Mouse (Mus musculus): ENCODE measurements at regions not wholly inside any gene's neighbourhood (a gene's known extent, or its start where the extent isn't known, plus 50 kb on each side); places are given as distances from the start of the nearest gene placed in this dataset.

DNA sequence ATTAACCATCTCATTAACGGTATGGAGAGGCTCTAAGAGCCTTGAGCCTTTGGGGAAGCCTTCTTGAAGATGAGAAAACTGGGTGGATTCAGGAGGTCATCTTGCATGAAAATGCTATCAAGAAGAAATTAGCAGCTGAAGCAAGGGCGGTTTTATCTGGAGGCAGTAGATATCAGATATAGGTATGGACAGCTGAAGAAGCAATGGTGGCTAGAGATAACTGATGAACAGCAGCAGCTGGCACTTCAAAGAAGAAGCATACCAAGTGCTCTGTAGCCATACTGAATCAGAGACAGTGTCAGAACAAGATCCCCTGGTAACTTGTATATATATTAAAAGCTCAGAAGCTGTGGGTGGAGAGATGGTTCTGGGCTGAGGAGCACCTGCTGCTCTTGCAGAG, 73.2 kb downstream of the P2ry1 start:
- Histone ChIP-seq H3K36me3 (ENCODE audit: control insufficient read depth, insufficient read depth) (no peaks in the 10 kb centered on the region), H3K9ac (ENCODE audit: low read depth, low read length) (no peak overlapping the region), H3K4me2 (replicated peaks; ENCODE audit: low read depth) (no peak overlapping the region), H3K4me3 (ENCODE audit: low read depth, low read length) (no peak overlapping the region), H3K27me3 (replicated peaks; ENCODE audit: control insufficient read depth, insufficient read depth, low read length) (no peaks in the 10 kb centered on the region), H3K9me3 (ENCODE audit: control insufficient read depth) (no peaks in the 10 kb centered on the region), H3K4me1 (replicated peaks; ENCODE audit: control insufficient read depth, insufficient read depth, low read length) (no peaks in the 10 kb centered on the region), H3K27ac (ENCODE audit: low read depth, low read length) (no peak overlapping the region)
- TF ChIP-seq CTCF (IDR thresholded peaks at IDR 0.05; ENCODE audit: low read depth), result no peak
- 73% methylated on average over 2 of the region's 2 CpGs for WGBS
- no peak for ATAC-seq

DNA sequence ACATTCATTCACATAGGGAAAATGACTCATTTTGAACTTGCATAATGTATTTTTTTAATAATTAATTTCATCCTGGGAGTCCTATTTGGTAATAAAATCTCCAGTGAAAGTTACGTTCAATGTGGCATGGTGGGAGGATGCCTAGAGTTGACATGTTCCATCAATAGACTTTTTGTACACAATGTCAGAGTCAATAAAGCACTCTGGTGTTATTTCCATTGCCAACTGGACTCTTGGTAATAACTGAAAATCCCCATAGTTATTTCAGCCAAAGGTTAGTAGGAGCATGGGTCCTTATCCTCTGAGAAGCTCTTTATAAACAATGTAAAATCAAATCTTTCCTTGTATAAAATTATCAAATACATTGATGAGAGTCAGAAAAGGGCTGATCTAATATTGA, 87.3 kb downstream of the P2ry1 start:
- H3K9me3 ChIP-seq (ENCODE audit: control insufficient read depth), result no peaks in the 10 kb centered on the region
- TF ChIP-seq CTCF (IDR thresholded peaks at IDR 0.05; ENCODE audit: low read depth), result no peak
- no peaks in the 10 kb centered on the region for H3K4me1 ChIP-seq (replicated peaks; ENCODE audit: control insufficient read depth, insufficient read depth, low read length)
- no peak overlapping the region for H3K9ac ChIP-seq (ENCODE audit: low read depth, low read length)
- no peaks in the 10 kb centered on the region for H3K36me3 ChIP-seq (ENCODE audit: control insufficient read depth, insufficient read depth)
- no peak overlapping the region for H3K4me2 ChIP-seq (replicated peaks; ENCODE audit: low read depth)
- H3K4me3 ChIP-seq (ENCODE audit: low read depth, low read length), result no peak overlapping the region
- WGBS, result 84% methylated on average over 1 of the region's 1 CpGs
- no peak overlapping the region for H3K27ac ChIP-seq (ENCODE audit: low read depth, low read length)
- no peaks in the 10 kb centered on the region for H3K27me3 ChIP-seq (replicated peaks; ENCODE audit: control insufficient read depth, insufficient read depth, low read length)
- ATAC-seq, result no peak

DNA sequence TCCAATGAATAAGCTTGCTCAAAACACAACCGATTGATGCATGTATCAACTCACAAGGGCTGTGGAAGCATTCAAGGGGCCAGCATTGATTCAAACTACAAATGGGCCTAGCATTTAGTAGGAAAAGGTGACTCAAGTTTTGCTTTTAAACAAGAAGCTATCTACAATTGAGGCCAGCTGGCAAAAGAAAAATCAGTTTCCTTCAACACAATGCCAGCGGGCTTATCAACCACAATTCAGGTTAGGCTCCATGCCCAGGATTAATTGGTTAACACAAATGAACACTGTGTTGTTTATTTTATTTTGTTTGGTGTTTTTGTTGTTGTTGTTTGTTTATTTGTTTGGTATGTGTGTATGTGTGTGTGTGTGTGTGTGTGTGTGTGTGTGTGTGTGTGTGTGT, 89.4 kb downstream of the P2ry1 start:
- TF ChIP-seq CTCF (IDR thresholded peaks at IDR 0.05; ENCODE audit: low read depth), result no peak

DNA sequence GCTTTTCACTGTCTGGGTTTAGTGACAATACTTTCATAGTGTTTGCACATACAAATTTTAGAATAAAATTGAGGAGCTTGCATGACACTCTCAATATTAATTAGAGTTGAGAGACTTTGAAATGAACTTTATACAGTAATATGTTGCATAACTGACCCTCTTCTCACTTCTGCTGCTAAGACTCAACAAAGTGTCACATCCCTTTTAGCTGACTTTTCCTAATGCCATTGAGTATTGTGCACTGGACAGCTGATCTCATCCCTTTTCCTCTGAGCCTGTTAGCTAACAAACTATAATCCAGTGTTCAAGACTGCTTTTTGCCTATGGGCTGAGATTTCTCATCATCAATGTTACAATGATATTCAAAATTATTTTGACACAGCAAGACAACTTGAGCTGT, 113.8 kb downstream of the P2ry1 start:
- Histone ChIP-seq H3K4me2 (replicated peaks; ENCODE audit: low read depth) (no peak overlapping the region), H3K4me1 (replicated peaks; ENCODE audit: control insufficient read depth, insufficient read depth, low read length) (no peaks in the 10 kb centered on the region), H3K36me3 (ENCODE audit: control insufficient read depth, insufficient read depth) (no peaks in the 10 kb centered on the region), H3K27me3 (replicated peaks; ENCODE audit: control insufficient read depth, insufficient read depth, low read length) (no peaks in the 10 kb centered on the region), H3K9ac (ENCODE audit: low read depth, low read length) (no peak overlapping the region), H3K4me3 (ENCODE audit: low read depth, low read length) (no peak overlapping the region), H3K9me3 (ENCODE audit: control insufficient read depth) (no peaks in the 10 kb centered on the region), H3K27ac (ENCODE audit: low read depth, low read length) (no peak overlapping the region)
- no peak for ATAC-seq
- TF ChIP-seq CTCF (IDR thresholded peaks at IDR 0.05; ENCODE audit: low read depth), result no peak

More for the DNA sequence above, 89.4 kb downstream of the P2ry1 start:
- no peak overlapping the region for H3K27ac ChIP-seq (ENCODE audit: low read depth, low read length)
- H3K36me3 ChIP-seq (ENCODE audit: control insufficient read depth, insufficient read depth), result no peaks in the 10 kb centered on the region
- H3K4me1 ChIP-seq (replicated peaks; ENCODE audit: control insufficient read depth, insufficient read depth, low read length), result no peaks in the 10 kb centered on the region
- H3K4me2 ChIP-seq (replicated peaks; ENCODE audit: low read depth), result no peak overlapping the region
- no peak for ATAC-seq
- no peak overlapping the region for H3K4me3 ChIP-seq (ENCODE audit: low read depth, low read length)
- WGBS, result 91% methylated on average over 2 of the region's 2 CpGs
- no peaks in the 10 kb centered on the region for H3K27me3 ChIP-seq (replicated peaks; ENCODE audit: control insufficient read depth, insufficient read depth, low read length)
- H3K9me3 ChIP-seq (ENCODE audit: control insufficient read depth), result no peaks in the 10 kb centered on the region
- no peak overlapping the region for H3K9ac ChIP-seq (ENCODE audit: low read depth, low read length)

DNA sequence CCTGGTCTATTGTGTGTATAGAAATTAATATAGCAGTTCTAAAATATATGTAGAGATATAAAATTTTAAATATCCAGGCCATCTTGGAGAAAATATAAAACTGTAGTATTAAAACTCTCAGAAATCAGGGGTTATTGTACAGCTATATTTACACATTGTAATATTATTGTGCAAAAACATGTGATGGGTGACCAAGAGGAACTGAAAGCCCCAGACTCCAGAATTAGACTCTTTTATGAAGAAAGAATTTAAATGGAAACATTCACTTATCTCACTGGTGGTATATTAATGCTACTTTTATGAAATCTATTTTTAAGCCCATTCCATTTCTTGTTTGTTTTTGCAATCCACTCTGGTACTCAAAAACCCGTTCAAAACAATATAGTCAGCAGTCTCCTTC, 130.5 kb downstream of the P2ry1 start:
- Histone ChIP-seq H3K27ac (ENCODE audit: low read depth, low read length) (no peak overlapping the region), H3K4me1 (replicated peaks; ENCODE audit: control insufficient read depth, insufficient read depth, low read length) (no peaks in the 10 kb centered on the region), H3K4me2 (replicated peaks; ENCODE audit: low read depth) (no peak overlapping the region), H3K4me3 (ENCODE audit: low read depth, low read length) (no peak overlapping the region), H3K9ac (ENCODE audit: low read depth, low read length) (no peak overlapping the region), H3K27me3 (replicated peaks; ENCODE audit: control insufficient read depth, insufficient read depth, low read length) (no peaks in the 10 kb centered on the region), H3K36me3 (ENCODE audit: control insufficient read depth, insufficient read depth) (no peaks in the 10 kb centered on the region), H3K9me3 (ENCODE audit: control insufficient read depth) (no peaks in the 10 kb centered on the region)
- TF ChIP-seq CTCF (IDR thresholded peaks at IDR 0.05; ENCODE audit: low read depth), result no peak
- 28% methylated on average over 1 of the region's 1 CpGs for WGBS
- no peak for ATAC-seq

DNA sequence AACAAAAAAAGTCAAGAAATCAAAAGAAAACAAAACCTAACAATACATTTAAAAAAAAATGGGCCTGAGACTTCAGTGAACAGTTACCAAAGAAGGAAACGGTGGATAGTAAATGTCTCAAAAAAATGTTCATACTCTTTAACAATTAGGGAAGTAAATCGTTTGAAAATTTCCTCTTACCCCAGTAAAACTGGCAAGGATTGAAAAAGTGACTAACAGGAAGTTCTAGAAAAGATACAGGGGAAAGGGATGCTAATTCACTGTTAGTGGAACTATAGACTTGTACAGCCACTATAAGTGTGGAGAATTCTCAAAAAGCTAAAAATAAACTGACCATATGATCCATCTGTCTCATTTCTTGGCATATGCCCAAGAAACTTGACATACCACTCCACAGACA, 151.5 kb downstream of the P2ry1 start:
- Histone ChIP-seq H3K4me1 (replicated peaks; ENCODE audit: control insufficient read depth, insufficient read depth, low read length) (no peaks in the 10 kb centered on the region), H3K9me3 (ENCODE audit: control insufficient read depth) (no peaks in the 10 kb centered on the region), H3K4me2 (replicated peaks; ENCODE audit: low read depth) (no peak overlapping the region), H3K27ac (ENCODE audit: low read depth, low read length) (no peak overlapping the region), H3K36me3 (ENCODE audit: control insufficient read depth, insufficient read depth) (no peaks in the 10 kb centered on the region), H3K27me3 (replicated peaks; ENCODE audit: control insufficient read depth, insufficient read depth, low read length) (no peaks in the 10 kb centered on the region), H3K4me3 (ENCODE audit: low read depth, low read length) (no peak overlapping the region), H3K9ac (ENCODE audit: low read depth, low read length) (no peak overlapping the region)
- no peak for TF ChIP-seq CTCF (IDR thresholded peaks at IDR 0.05; ENCODE audit: low read depth)
- ATAC-seq, result no peak
- WGBS, result 69% methylated on average over 2 of the region's 2 CpGs

DNA sequence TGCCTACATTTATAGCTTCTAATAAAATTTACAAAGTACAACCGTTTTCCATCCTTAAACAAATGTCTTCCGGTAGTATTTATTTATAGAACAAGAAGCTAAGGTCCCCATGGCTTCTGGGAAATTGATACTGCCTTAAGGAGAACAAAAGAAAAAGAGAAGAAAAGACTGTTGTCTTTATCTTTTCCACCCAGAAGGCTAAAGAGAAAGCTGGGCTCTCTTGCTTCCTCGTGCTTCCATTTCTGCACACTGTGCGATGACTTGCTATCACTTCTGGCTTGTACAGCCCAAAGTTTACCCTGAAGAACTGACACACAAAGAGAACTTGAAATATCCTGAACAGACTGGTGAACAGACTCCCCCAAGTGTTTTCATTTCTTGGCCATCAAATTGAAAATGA, 157.2 kb downstream of the P2ry1 start:
- Histone ChIP-seq H3K4me3 (ENCODE audit: low read depth, low read length) (no peak overlapping the region), H3K9ac (ENCODE audit: low read depth, low read length) (no peak overlapping the region), H3K36me3 (ENCODE audit: control insufficient read depth, insufficient read depth) (no peaks in the 10 kb centered on the region), H3K4me2 (replicated peaks; ENCODE audit: low read depth) (no peak overlapping the region), H3K4me1 (replicated peaks; ENCODE audit: control insufficient read depth, insufficient read depth, low read length) (no peaks in the 10 kb centered on the region), H3K9me3 (ENCODE audit: control insufficient read depth) (no peaks in the 10 kb centered on the region), H3K27ac (ENCODE audit: low read depth, low read length) (no peak overlapping the region), H3K27me3 (replicated peaks; ENCODE audit: control insufficient read depth, insufficient read depth, low read length) (no peaks in the 10 kb centered on the region)
- no peak for ATAC-seq
- no peak for TF ChIP-seq CTCF (IDR thresholded peaks at IDR 0.05; ENCODE audit: low read depth)
- 73% methylated on average over 4 of the region's 4 CpGs for WGBS
